Mouse (Mus musculus) embryonic facial prominence, embryonic 10.5 days (tissue): ENCODE data around the gene Tnfsf11. TPM values are rescaled to one million over a fixed set of nuclear protein-coding genes. Genes with fewer than 3 reads are reported as not detected.
A peak's percentile ranks its signal among the peaks of the same experiment; 100 is the strongest.

Experiments
- DNase-seq: peaks from one replicate; pipeline ENCODE4 v3.0.0-alpha.2; 2017; ENCODE audit warnings: low spot score
- H3K27ac ChIP-seq: fragments of 300-500 bp; sonication (generic); replicated peaks from 2 replicates; pipeline ENCODE4 v1.5.1; 2016; ENCODE audit warnings: mild to moderate bottlenecking
- H3K27me3 ChIP-seq: fragments of 300-500 bp; sonication (generic); replicated peaks from 2 replicates; pipeline ENCODE4 v1.6.1; 2016; ENCODE audit warnings: low read depth, mild to moderate bottlenecking; ENCODE audit not compliant: poor library complexity, severe bottlenecking
- H3K36me3 ChIP-seq: fragments of 300-500 bp; sonication (generic); replicated peaks from 2 replicates; pipeline ENCODE4 v1.6.1; 2016; ENCODE audit warnings: mild to moderate bottlenecking, moderate library complexity
- H3K4me1 ChIP-seq: fragments of 300-500 bp; sonication (generic); 2 replicates; pipeline ENCODE4 v1.6.1; 2016
- H3K4me3 ChIP-seq: fragments of 300-500 bp; sonication (generic); 2 replicates; pipeline ENCODE4 v1.5.1; 2016; ENCODE audit warnings: mild to moderate bottlenecking, moderate library complexity
- H3K9me3 ChIP-seq: fragments of 300-500 bp; sonication (generic); 2 replicates; pipeline ENCODE4 v1.6.1; 2016; ENCODE audit warnings: mild to moderate bottlenecking
- WGBS: fragments of 180-500 bp; shearing (Covaris S2); methylation state at CpG from one replicate; pipeline ENCODE4 v1.1.7; 2016; 5-methylcytosine and 5-hydroxymethylcytosine counted together
- polyA plus RNA-seq: library from polyadenylated mRNA; unstranded; fragments of >200 nt; fragmentation: Nextera tagmentation; extraction: Ambion mirVana; gene quantifications from 2 replicates; pipeline ENCODE4 v1.2.1, GENCODE M21; 2016

The Tnfsf11 gene
- polyA plus RNA-seq, 1 experiment from 2014 or later, result 0.09 TPM

GRCm38 (mm10) chr14:78323356-78323755 lies 15.5 kb upstream of the Tnfsf11 start:
- Histone ChIP-seq H3K27ac (no peak overlapping the region), H3K4me3 (no peak overlapping the region), H3K36me3 (no peaks in the 10 kb centered on the region), H3K27me3 (no peaks in the 10 kb centered on the region), H3K9me3 (no peaks in the 10 kb centered on the region), H3K4me1 (no peaks in the 10 kb centered on the region)
- no peak for DNase-seq
- WGBS, result 95% methylated on average over 1 of the region's 1 CpGs

- Histone ChIP-seq H3K4me1 (no peaks in the 10 kb centered on the region), H3K9me3 (no peaks in the 10 kb centered on the region), H3K27ac (no peak overlapping the region), H3K36me3 (no peaks in the 10 kb centered on the region), H3K4me3 (no peak overlapping the region), H3K27me3 (no peaks in the 10 kb centered on the region)
- no peak for DNase-seq
- 83% methylated on average over 9 of the region's 9 CpGs for WGBS
Measured at GRCm38 (mm10) chr14:78322916-78323315, 15.1 kb upstream of the Tnfsf11 start.

GRCm38 (mm10) chr14:78320248-78320647 lies 12.4 kb upstream of the Tnfsf11 start:
- DNase-seq, result no peak
- no peak overlapping the region for H3K4me3 ChIP-seq
- H3K9me3 ChIP-seq, result no peaks in the 10 kb centered on the region
- H3K36me3 ChIP-seq, result no peaks in the 10 kb centered on the region
- 89% methylated on average over 6 of the region's 6 CpGs for WGBS
- H3K4me1 ChIP-seq, result no peaks in the 10 kb centered on the region
- H3K27ac ChIP-seq, result no peak overlapping the region
- no peaks in the 10 kb centered on the region for H3K27me3 ChIP-seq

- no peaks in the 10 kb centered on the region for H3K27me3 ChIP-seq
- H3K36me3 ChIP-seq, result no peaks in the 10 kb centered on the region
- no peaks in the 10 kb centered on the region for H3K4me1 ChIP-seq
- no peak for DNase-seq
- H3K27ac ChIP-seq, result no peak overlapping the region
- H3K9me3 ChIP-seq, result no peaks in the 10 kb centered on the region
- 82% methylated on average over 5 of the region's 5 CpGs for WGBS
- no peak overlapping the region for H3K4me3 ChIP-seq
Measured at GRCm38 (mm10) chr14:78319580-78319979, 11.7 kb upstream of the Tnfsf11 start.

- H3K4me1 ChIP-seq, result no peaks in the 10 kb centered on the region
- H3K27ac ChIP-seq, result no peak overlapping the region
- WGBS, result 83% methylated on average over 3 of the region's 3 CpGs
- no peaks in the 10 kb centered on the region for H3K27me3 ChIP-seq
- no peaks in the 10 kb centered on the region for H3K9me3 ChIP-seq
- H3K4me3 ChIP-seq, result no peak overlapping the region
- no peaks in the 10 kb centered on the region for H3K36me3 ChIP-seq
- DNase-seq, result no peak
Measured at GRCm38 (mm10) chr14:78319000-78319399, 11.2 kb upstream of the Tnfsf11 start.

- DNase-seq, result no peak
- WGBS, result 89% methylated on average over 5 of the region's 5 CpGs
- H3K4me3 ChIP-seq, result no peak overlapping the region
Measured at GRCm38 (mm10) chr14:78317623-78318022, 9.8 kb upstream of the Tnfsf11 start.

GRCm38 (mm10) chr14:78300914-78301313 lies 6.9 kb downstream of the Tnfsf11 start:
- 87% methylated on average over 3 of the region's 3 CpGs for WGBS
- Histone ChIP-seq H3K36me3 (no peaks in the 10 kb centered on the region), H3K9me3 (no peaks in the 10 kb centered on the region), H3K27ac (no peak overlapping the region), H3K4me3 (no peak overlapping the region), H3K4me1 (no peaks in the 10 kb centered on the region), H3K27me3 (peaks cover 10% of the 10 kb centered on the region)
- no peak for DNase-seq

More at GRCm38 (mm10) chr14:78317623-78318022, 9.8 kb upstream of the Tnfsf11 start:
- H3K9me3 ChIP-seq, result no peaks in the 10 kb centered on the region
- no peak overlapping the region for H3K27ac ChIP-seq
- H3K27me3 ChIP-seq, result no peaks in the 10 kb centered on the region
- no peaks in the 10 kb centered on the region for H3K4me1 ChIP-seq
- H3K36me3 ChIP-seq, result no peaks in the 10 kb centered on the region

- Histone ChIP-seq H3K4me3 (no peak overlapping the region), H3K36me3 (no peaks in the 10 kb centered on the region), H3K4me1 (peaks cover 11% of the 10 kb centered on the region), H3K27ac (no peak overlapping the region), H3K27me3 (peaks cover 17% of the 10 kb centered on the region), H3K9me3 (no peaks in the 10 kb centered on the region)
- WGBS, result 91% methylated on average over 7 of the region's 7 CpGs
- no peak for DNase-seq
Measured at GRCm38 (mm10) chr14:78292687-78293086, 15.2 kb downstream of the Tnfsf11 start.

GRCm38 (mm10) chr14:78289912-78290523 lies 17.8 kb downstream of the Tnfsf11 start:
- 73% methylated on average over 9 of the region's 9 CpGs for WGBS
- Histone ChIP-seq H3K27ac (no peak overlapping the region), H3K36me3 (no peaks in the 10 kb centered on the region), H3K4me1 (peaks cover 18% of the 10 kb centered on the region), H3K4me3 (no peak overlapping the region), H3K27me3 (peaks cover 17% of the 10 kb centered on the region), H3K9me3 (no peaks in the 10 kb centered on the region)
- DNase-seq, result no peak

- Histone ChIP-seq H3K36me3 (no peaks in the 10 kb centered on the region), H3K4me1 (peaks cover 18% of the 10 kb centered on the region), H3K4me3 (no peak overlapping the region), H3K27ac (no peak overlapping the region), H3K27me3 (peaks cover 17% of the 10 kb centered on the region), H3K9me3 (no peaks in the 10 kb centered on the region)
- peak; percentile 23 for DNase-seq
- 24% methylated on average over 5 of the region's 5 CpGs for WGBS
Measured at GRCm38 (mm10) chr14:78288903-78289302, 18.9 kb downstream of the Tnfsf11 start.

GRCm38 (mm10) chr14:78287906-78288800 lies 19.7 kb downstream of the Tnfsf11 start:
- Histone ChIP-seq H3K36me3 (no peaks in the 10 kb centered on the region), H3K4me1 (peaks cover 21% of the 10 kb centered on the region), H3K4me3 (no peak overlapping the region), H3K27me3 (peaks cover 17% of the 10 kb centered on the region), H3K27ac (no peak overlapping the region), H3K9me3 (no peaks in the 10 kb centered on the region)
- DNase-seq, result peak; percentile 57
- 40% methylated on average over 7 of the region's 7 CpGs for WGBS

- no peaks in the 10 kb centered on the region for H3K9me3 ChIP-seq
- 0 out of 2 replicates have a peak overlapping the region, but pooled peaks have one; percentile 14 for H3K27ac ChIP-seq
- peaks cover 17% of the 10 kb centered on the region for H3K27me3 ChIP-seq
- no peaks in the 10 kb centered on the region for H3K36me3 ChIP-seq
- H3K4me1 ChIP-seq, result peaks cover 22% of the 10 kb centered on the region
- H3K4me3 ChIP-seq, result no peak overlapping the region
- no peak for DNase-seq
- WGBS, result 50% methylated on average over 5 of the region's 5 CpGs
Measured at GRCm38 (mm10) chr14:78286011-78286548, 21.8 kb downstream of the Tnfsf11 start.
